Mouse (Mus musculus) right cerebral cortex, postnatal 4 days (tissue): ENCODE measurements around the gene Gsdma.

ENCODE experiments used
- DNase-seq: peaks from one replicate; pipeline ENCODE4 v3.0.0-alpha.2; 2022

Gene Gsdma

GRCm38 (mm10) chr11:98681786-98682745 is 17.9 kb downstream of the Gsdma start, which contains the start of gene Psmd3:
Psmd3 (plus strand) TSS chr11:98682554.
- DNase-seq = peak; percentile 91

GRCm38 (mm10) chr11:98682811-98683210 is 18.7 kb downstream of the Gsdma start:
- DNase-seq = peak; percentile 20

DNA sequence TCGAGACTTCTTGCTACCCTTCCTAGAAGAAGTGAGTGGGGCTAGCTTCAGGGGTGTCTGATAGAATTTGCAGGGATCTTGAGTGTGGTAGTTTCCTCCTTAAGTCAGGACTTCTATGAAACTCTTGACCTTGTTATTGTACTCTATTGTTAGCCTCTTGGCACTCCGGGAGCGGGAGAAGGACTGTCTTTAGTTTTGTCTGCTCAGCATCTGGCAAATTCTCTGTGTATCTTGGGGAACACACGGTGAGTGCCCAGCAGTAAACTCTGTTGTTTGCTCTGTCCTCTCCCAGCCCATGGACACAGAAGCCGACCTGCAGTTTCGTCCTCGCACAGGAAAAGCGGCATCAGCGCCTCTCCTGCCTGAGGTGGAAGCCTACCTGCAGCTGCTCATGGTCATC is 21.5 kb downstream of the Gsdma start:
- no peak for DNase-seq

DNA sequence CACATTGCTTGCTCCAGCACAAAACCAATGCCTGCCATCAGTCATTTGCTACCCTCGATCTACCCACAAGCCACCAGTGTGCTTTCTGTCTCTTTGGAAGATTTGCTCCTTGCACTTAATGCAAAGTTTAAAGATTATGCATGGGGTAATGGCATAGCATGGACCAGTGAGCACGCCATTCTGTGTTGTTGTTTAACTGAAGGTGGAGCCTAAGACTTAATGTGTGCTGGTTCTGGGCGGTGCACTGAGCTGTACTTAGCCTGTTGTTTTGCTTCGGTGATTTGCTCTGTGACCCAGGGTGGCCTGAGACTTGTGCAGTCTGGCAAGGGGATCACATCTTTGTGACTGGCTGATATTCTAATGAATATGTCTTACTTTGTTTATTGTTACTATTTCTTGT is 22.8 kb downstream of the Gsdma start:
- DNase-seq = no peak

DNA sequence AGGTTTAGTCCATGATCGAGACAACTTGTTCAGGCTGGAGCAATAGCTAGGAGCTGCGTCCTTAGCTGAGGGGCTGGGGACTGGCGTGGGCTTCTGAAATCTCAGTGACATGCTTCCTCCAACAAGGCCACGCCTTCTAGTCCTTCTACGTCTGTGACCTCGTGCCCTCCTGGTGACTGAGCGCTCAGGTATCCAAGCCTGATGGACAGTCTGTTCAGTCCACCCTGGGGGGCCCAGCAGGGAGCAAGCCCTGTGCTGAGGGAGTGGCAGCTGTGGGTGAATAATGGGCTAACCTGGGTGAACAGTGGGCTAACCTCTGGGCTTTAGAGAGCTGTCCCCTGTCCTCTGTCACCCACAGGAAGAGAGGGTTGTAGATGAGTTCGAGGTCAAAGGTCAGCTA is 23.9 kb downstream of the Gsdma start:
- DNase-seq = no peak

GRCm38 (mm10) chr11:98693201-98693600 is 29.1 kb downstream of the Gsdma start:
- DNase-seq = no peak

DNA sequence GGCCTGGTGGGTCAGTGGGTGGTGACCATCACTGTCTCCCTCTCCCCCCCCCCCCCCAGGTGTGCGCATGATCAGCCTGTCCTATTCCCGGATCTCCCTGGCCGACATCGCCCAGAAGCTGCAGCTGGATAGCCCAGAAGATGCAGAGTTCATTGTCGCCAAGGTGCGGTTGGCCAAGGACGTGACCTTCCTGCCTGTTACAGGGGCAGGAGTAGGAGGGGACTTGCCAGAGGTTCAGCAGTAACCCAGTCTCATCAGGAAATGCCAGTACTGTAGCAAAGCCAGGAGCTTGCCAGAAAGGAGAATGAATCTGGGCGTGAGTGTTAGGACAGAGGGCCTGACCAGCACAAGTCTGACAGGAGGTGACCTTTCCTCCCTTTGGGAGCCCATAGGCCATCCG is 29.6 kb downstream of the Gsdma start:
- DNase-seq = no peak

DNA sequence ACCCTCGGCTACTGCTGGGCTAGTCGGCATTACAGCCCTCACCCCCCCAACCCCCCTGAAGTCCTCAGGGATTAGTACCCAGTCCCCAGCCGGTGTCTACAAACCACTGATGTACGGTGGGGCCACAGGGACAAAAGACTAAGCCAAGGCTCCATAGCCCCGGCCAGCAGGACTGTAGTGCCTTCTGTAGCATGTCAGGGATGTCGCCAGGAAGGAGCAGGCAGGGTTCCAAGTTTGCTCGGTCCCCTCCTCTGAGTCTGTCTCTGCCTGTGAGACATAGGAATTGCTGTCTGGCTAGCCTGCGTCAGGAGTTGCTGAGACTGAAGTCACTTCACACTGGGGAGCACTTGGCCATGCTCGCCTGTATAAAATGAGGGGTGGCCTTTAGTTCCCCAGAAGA is 30.1 kb downstream of the Gsdma start:
- no peak for DNase-seq

DNA sequence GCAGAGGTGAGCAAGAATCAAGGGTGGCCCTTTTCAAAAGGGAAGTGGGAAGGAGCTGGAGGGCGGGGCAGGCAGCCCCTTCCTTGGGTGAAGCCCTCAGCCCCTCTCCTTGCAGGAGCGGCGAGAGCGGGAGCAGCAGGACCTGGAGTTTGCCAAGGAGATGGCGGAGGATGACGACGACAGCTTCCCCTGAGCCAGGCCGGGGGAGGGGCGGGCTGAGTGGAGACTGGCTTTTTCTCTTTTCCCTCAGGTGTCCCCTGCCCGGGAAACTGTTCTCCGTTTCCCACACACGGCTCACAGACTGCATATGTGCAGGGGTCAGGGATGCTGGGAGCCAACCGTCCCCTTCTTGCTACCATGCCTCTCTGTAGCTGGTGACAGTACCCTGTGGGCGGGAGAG is 31.3 kb downstream of the Gsdma start:
- peak; percentile 38 for DNase-seq

DNA sequence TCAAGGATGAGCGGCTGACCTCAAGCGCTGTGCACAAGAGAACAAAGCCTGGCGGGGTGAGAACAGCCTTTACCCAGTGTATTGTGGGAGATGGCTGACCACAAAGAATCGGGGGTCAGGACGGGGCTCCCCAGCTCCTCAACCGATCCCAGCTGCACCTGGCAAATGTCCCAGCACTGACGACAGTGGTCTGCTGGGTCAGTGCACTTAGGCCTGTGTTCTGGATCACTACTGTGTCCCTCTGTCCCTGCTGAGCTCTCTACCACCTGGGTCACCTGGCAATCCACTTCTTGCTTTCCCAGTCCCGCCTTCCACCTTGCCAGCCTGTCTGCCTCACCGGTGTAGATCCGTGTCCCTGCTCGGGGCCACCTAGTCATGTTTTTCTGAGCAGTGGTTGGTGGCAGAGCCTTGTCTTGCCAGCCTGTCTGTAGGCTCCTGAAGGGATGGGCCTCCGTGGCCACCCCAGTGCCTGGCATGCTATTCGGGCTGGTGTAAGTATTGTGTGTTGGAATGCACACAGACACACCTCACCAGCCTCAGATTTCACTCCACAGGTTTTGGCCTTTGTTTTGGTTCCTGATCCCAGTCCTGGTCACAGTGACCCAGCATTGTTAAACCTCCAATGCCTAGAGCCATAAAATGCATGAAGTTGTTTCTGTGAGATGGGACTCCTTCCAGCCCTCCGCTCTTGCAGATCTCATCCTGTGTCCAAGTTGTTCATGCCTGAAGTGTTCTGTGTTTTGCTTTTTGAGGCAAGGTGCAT is 32.5 kb downstream of the Gsdma start:
- peak; percentile 29 for DNase-seq

GRCm38 (mm10) chr11:98697225-98697624 is 33.1 kb downstream of the Gsdma start:
- DNase-seq = no peak

DNA sequence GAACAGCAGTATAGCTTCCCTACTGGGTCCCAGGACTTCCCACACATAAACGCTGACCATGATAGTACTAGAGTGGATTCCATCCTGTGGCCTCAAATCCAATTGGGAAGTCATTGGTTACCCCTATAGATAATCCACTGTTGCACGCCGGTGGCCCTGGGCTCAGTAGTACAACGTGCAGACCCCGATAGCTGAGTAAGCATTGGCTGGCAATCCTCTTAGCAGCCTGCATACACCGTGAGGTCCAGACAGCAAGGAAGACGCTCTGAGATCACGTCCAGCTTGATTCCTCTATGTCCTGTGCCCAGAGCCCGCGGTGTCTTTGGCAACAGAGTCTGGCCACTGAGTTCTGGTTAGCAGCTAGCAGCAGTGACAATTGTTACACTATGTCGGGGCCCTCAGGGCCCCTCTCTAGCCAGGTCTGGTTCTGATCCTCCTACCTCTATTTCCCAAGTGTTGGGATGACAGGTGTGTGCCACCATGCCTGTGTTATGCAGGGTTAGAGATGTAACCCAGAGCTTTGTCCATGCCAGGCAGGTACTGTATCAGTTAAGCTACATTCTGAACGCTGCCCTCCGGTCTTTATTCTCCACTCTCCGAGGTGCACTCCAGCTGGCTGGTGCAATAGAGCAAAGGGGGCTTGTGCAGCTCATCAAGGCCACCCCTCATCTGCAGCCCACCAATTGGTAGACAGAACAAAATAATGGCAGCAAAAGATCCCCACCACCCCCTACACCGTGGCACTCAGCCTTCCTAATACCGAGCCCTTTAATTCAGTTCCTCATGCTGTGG is 34.9 kb downstream of the Gsdma start:
- no peak for DNase-seq

DNA sequence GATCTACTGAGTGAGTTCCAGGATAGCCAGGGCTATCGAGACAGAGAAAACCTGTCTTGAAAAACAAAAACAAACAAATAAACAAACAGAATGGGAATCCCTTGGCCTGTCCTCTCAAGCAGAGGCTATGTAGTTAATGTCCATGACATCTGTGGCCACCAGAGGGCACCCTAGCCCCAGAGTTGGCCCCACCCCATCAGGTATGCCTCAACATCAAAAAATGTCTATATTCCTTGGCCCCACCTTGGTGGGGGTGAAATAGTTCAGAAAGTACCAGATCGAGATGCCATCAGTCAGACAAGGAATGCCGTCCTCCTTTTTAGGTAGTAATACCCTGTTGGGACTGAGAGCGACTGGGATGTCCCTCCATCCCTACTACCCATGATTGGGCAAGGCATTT is 35.8 kb downstream of the Gsdma start:
- DNase-seq = peak; percentile 81

DNA sequence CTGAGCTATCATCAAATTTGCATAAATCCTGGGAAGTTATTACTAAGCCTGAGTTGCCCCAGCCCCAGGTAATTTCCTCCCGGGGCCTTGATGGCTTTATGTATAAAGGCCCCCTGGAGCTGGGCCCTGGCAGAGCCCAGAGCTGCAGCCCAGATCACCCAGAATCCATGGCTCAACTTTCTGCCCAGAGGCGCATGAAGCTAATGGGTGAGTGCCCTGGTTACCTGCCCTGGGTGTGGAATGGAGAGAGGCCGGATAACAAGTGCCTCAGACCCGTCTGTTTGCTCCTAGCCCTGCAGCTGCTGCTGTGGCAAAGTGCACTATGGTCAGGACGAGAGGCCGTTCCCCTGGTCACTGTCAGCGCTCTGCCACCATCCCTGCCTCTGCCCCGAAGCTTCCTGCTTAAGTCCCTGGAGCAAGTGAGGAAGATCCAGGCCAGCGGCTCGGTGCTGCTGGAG is 37.1 kb downstream of the Gsdma start, which contains the start of gene Csf3:
Csf3 (plus strand) TSS at position 51 of the 458 bp plus-strand sequence.
- no peak for DNase-seq

- DNase-seq = no peak
These were observed 38.2 kb downstream of the Gsdma start for GRCm38 (mm10) chr11:98702323-98702722.

DNA sequence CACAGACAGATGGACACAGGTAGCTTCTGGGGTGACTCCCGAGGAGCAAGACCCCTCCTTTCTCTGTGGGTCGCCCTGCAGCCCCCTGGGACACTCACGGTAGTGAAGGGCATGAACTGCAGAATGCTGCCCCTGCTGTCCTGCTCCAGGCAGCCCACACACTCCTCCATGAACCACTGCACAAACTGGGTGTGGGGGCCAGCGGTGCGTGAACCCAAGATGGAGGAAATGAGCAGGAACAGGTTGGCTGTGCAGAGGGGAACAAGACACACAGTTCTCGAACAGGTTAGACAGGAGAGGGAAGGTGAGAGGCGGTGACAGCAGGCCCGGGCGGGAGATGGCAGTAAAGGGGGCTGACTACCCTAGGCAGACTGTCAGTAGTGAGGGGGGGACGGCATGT is 40.9 kb downstream of the Gsdma start:
- no peak for DNase-seq

GRCm38 (mm10) chr11:98707401-98708281 is 43.5 kb downstream of the Gsdma start:
- peak; percentile 28 for DNase-seq

GRCm38 (mm10) chr11:98708282-98708956 is 44.3 kb downstream of the Gsdma start:
- DNase-seq = no peak

GRCm38 (mm10) chr11:98709001-98709741 is 45.0 kb downstream of the Gsdma start:
- no peak for DNase-seq

GRCm38 (mm10) chr11:98710416-98711045 is 46.4 kb downstream of the Gsdma start:
- peak; percentile 85 for DNase-seq
